In the genomic region with DNA sequence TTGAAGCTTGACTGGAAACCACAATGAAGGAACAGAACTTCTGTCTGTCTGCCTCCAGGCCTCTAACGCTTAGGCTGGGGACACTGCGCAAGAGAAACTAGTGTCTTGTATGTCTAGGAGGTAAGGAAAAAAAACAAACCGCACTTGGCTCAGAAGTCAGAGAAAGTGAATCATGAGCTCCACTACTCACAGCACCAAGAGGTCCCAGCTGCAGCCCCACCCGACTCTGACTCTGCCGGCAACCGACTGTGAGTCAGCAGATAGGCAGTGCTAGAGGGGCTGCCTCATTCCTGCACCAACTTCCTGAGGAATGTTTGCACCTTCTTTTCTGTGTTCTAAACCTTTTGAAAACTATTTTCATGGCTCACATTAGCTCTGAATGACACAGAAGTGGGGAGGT, we compare ENCODE assay signal across 9 mouse cellular contexts.
A peak's percentile ranks its signal among the peaks of the same experiment; 100 is the strongest.
DNase-seq lines count a peak whose midpoint lies in the region; ATAC-seq and TF ChIP-seq lines count a peak whose summit lies in the region.
"Had no signal": no experiment of that assay in that cellular context is flagged by ENCODE, and none has a peak within 500 bp of the region (broad histone marks: within the 10 kb centered on the region; RNA-seq: fewer than 3 reads in every experiment).

No protein-coding gene starts in this region.

- no peak overlapping the region for H3K4me3 ChIP-seq in testis, adult 2 months (ENCODE audit: control insufficient read depth, low read depth, low read length)
- H3K4me3 ChIP-seq in liver, embryonic 14.5 days (ENCODE audit: insufficient read depth in 1 of 2, low read depth in 2 of 2, low read length in 2 of 2), result no peak overlapping the region
- no peak overlapping the region for H3K4me3 ChIP-seq in hindbrain, embryonic 13.5 days
- H3K4me3 ChIP-seq: limb, embryonic 13.5 days had no signal

- ATAC-seq in liver, embryonic 14.5 days (ENCODE audit: insufficient read depth), result peak; percentile 50; the same call in 1 of the 2 replicates
- ATAC-seq in hindbrain, embryonic 13.5 days (ENCODE audit: low FRiP score), result no peak

- H3K9me3 ChIP-seq in liver, embryonic 14.5 days (ENCODE audit: control insufficient read depth, low read length), result no peaks in the 10 kb centered on the region
- H3K9me3 ChIP-seq in hindbrain, embryonic 13.5 days, result no peaks in the 10 kb centered on the region
- H3K9me3 ChIP-seq: limb, embryonic 13.5 days had no signal

- DNase-seq in testis, postnatal 14 days (ENCODE audit: low spot score), result no peak
- DNase-seq in gastrocnemius, adult 18-20 months (ENCODE audit: low spot score), result peak; percentile 59
- DNase-seq in liver, embryonic 14.5 days (ENCODE audit: low read depth in 3 of 3, low spot score in 3 of 3), result peak in 1 of 3 experiments; percentile 1
- peak; percentile 38 to 48 for DNase-seq in urinary bladder, postnatal 36 days (ENCODE audit: low spot score in 2 of 2)
- no peak for DNase-seq in natural killer cell, adult 2 months (ENCODE audit: low spot score in 2 of 2)
- DNase-seq in left cerebral cortex, postnatal 36 days (ENCODE audit: low spot score in 2 of 2), result no peak

- peak overlapping the region; percentile 81 for H3K27ac ChIP-seq in testis, adult 2 months (ENCODE audit: control insufficient read depth, insufficient read depth, low read depth, low read length)
- H3K27ac ChIP-seq in liver, embryonic 14.5 days, result no peak overlapping the region
- H3K27ac ChIP-seq in hindbrain, embryonic 13.5 days, result no peak overlapping the region
- H3K27ac ChIP-seq: limb, embryonic 13.5 days had no signal

- no peaks in the 10 kb centered on the region for H3K27me3 ChIP-seq in testis, adult 2 months (ENCODE audit: control insufficient read depth, insufficient read depth, low read length)
- no peaks in the 10 kb centered on the region for H3K27me3 ChIP-seq in liver, embryonic 14.5 days (ENCODE audit: control insufficient read depth, insufficient read depth, low read length)
- H3K27me3 ChIP-seq in hindbrain, embryonic 13.5 days, result no peaks in the 10 kb centered on the region
- H3K27me3 ChIP-seq: limb, embryonic 13.5 days had no signal

- 16% methylated on average over 6 of the region's 6 CpGs for whole genome bisulfite sequencing in liver, embryonic 14.5 days (ENCODE audit: insufficient replicate concordance)
- 81% methylated on average over 6 of the region's 6 CpGs for WGBS in hindbrain, embryonic 13.5 days

- H3K9ac ChIP-seq in liver, embryonic 14.5 days (replicated peaks), result no peak overlapping the region
- H3K9ac ChIP-seq in hindbrain, embryonic 13.5 days, result no peak overlapping the region
- H3K9ac ChIP-seq: limb, embryonic 13.5 days had no signal

- H3K4me1 ChIP-seq in testis, adult 2 months (ENCODE audit: control insufficient read depth, insufficient read depth, low read length), result no peaks in the 10 kb centered on the region
- H3K4me1 ChIP-seq in liver, embryonic 14.5 days (replicated peaks; ENCODE audit: control insufficient read depth in 2 of 2, insufficient read depth in 2 of 2, low read length in 1 of 2), result peaks cover 0 to 2% of the 10 kb centered on the region in 2 experiments; a peak in 1 of 4 replicates
- no peaks in the 10 kb centered on the region for H3K4me1 ChIP-seq in hindbrain, embryonic 13.5 days (replicated peaks)

- H3K4me2 ChIP-seq in liver, embryonic 14.5 days (ENCODE audit: low read depth), result no peak overlapping the region
- H3K4me2 ChIP-seq in hindbrain, embryonic 13.5 days, result no peak overlapping the region
- H3K4me2 ChIP-seq: limb, embryonic 13.5 days had no signal

- intact Hi-C loops in left cerebral cortex, postnatal 36 days (cut with DNase I), result no loop called here

- no peak for TF ChIP-seq CTCF in testis, adult 2 months (IDR thresholded peaks at IDR 0.05; ENCODE audit: control insufficient read depth, insufficient read depth, insufficient replicate concordance, low read depth, low read length)
- no peak for TF ChIP-seq CTCF in liver, embryonic 14.5 days (IDR thresholded peaks at IDR 0.05; ENCODE audit: low read depth)

- TF ChIP-seq POLR2A in testis, adult 2 months (IDR thresholded peaks at IDR 0.05; ENCODE audit: control insufficient read depth, low read depth, low read length), result no peak

- no peaks in the 10 kb centered on the region for H3K36me3 ChIP-seq in testis, adult 2 months (ENCODE audit: control insufficient read depth, insufficient read depth, low read length)
- H3K36me3 ChIP-seq in liver, embryonic 14.5 days (replicated peaks; ENCODE audit: control insufficient read depth, insufficient read depth, low read depth), result no peaks in the 10 kb centered on the region
- no peaks in the 10 kb centered on the region for H3K36me3 ChIP-seq in hindbrain, embryonic 13.5 days
- H3K36me3 ChIP-seq: limb, embryonic 13.5 days had no signal

- no peak for TF ChIP-seq EP300 in liver, embryonic 14.5 days (IDR thresholded peaks at IDR 0.05; ENCODE audit: low read depth)

Comparison
In these comparisons a context has a peak if more than half of its experiments do, and no peak if none do; other contexts are left out.
1. DNase-seq: peak in gastrocnemius, adult 18-20 months (single experiment) and urinary bladder, postnatal 36 days (2 of 2); none in testis, postnatal 14 days (single experiment), natural killer cell, adult 2 months (0 of 2) and left cerebral cortex, postnatal 36 days (0 of 2).